Mouse (Mus musculus) kidney, embryonic 16.5 days (tissue): Measurements from ENCODE around the gene Fam155a. TPM values are rescaled to one million over a fixed set of nuclear protein-coding genes. Genes with fewer than 3 reads are reported as not detected.

Source experiments
- ATAC-seq: fragments of 200-750 bp; cut with Nextera tagmentation; 2 replicates; pipeline ENCODE4 v1.8.0; 2017; ENCODE audit warnings: moderate TSS enrichment; ENCODE audit not compliant: low FRiP score, low TSS enrichment
- H3K27ac ChIP-seq: fragments of 300-500 bp; sonication (generic); 2 replicates; pipeline ENCODE4 v1.5.1; 2014; ENCODE audit warnings: low read length
- H3K27me3 ChIP-seq: fragments of 300-500 bp; sonication (generic); 2 replicates; pipeline ENCODE4 v1.6.1; 2014; ENCODE audit warnings: low read length, control low read depth, mixed read lengths; ENCODE audit not compliant: insufficient read depth
- H3K36me3 ChIP-seq: fragments of 300-500 bp; sonication (generic); 2 replicates; pipeline ENCODE4 v1.6.1; 2014; ENCODE audit warnings: low read length, control low read depth, mixed read lengths; ENCODE audit not compliant: insufficient read depth
- H3K4me1 ChIP-seq: fragments of 300-500 bp; sonication (generic); 2 replicates; pipeline ENCODE4 v1.6.1; 2014; ENCODE audit warnings: low read length, control low read depth, mixed read lengths; ENCODE audit not compliant: insufficient read depth
- H3K4me2 ChIP-seq: fragments of 300-500 bp; sonication (generic); replicated peaks from 2 replicates; pipeline ENCODE4 v1.6.1; 2014; ENCODE audit warnings: low read depth, low read length
- H3K4me3 ChIP-seq: fragments of 300-500 bp; sonication (generic); 2 replicates; pipeline ENCODE4 v1.5.1; 2014; ENCODE audit warnings: mild to moderate bottlenecking, low read length
- H3K9ac ChIP-seq: fragments of 300-500 bp; sonication (generic); replicated peaks from 2 replicates; pipeline ENCODE4 v1.6.1; 2014; ENCODE audit warnings: low read length
- H3K9me3 ChIP-seq: fragments of 300-500 bp; sonication (generic); 2 replicates; pipeline ENCODE4 v1.6.1; 2016; ENCODE audit warnings: low read length, control low read depth
- WGBS: fragments of 180-500 bp; shearing (Covaris S2); extraction: QIAGEN DNeasy Blood & Tissue Kit; methylation state at CpG from one replicate; pipeline ENCODE4 v1.1.7; 2014; 5-methylcytosine and 5-hydroxymethylcytosine counted together
- microRNA-seq: library from miRNA; unstranded; fragments of <30 nt; microRNA quantifications from one replicate; pipeline ENCODE4, GENCODE M21; 2016
- polyA plus RNA-seq: library from polyadenylated mRNA; unstranded; fragments of >200 nt; fragmentation: Nextera tagmentation; extraction: Ambion mirVana; gene quantifications from 2 replicates; pipeline ENCODE4 v1.2.1, GENCODE M21; 2015

The Fam155a gene
- polyA plus RNA-seq, 1 experiment from 2014 or later: 0.27 TPM

- H3K4me3 ChIP-seq: no peak overlapping the region
- no peaks in the 10 kb centered on the region for H3K36me3 ChIP-seq
- peaks cover 7% of the 10 kb centered on the region for H3K4me1 ChIP-seq
- ATAC-seq: no peak
- H3K9me3 ChIP-seq: no peaks in the 10 kb centered on the region
- 20% methylated on average over 23 of the region's 23 CpGs for WGBS
- H3K27ac ChIP-seq: no peak overlapping the region
- H3K9ac ChIP-seq: no peak overlapping the region; the same call in 1 of the 2 replicates
- H3K27me3 ChIP-seq: no peaks in the 10 kb centered on the region
- H3K4me2 ChIP-seq: 0 out of 2 replicates have a peak overlapping the region, but pooled peaks have one; percentile 22
Measured at GRCm38 (mm10) chr8:9157141-9157781, 613.7 kb downstream of the Fam155a start.

Small RNAs within 50 kb of the gene (microRNA-seq; reads per million reads assigned to microRNA genes)
- not detected for gene Gm47312

Other genes starting within 250 kb of the Fam155a start
- gene Gm10217, start 93.1 kb upstream of the Fam155a start, polyA plus RNA-seq: not detected in 2 replicates
- gene Lig4, start 206.5 kb upstream of the Fam155a start, polyA plus RNA-seq: 5.0 and 5.8 TPM in 2 replicates
- 17.2 and 18.1 TPM in 2 replicates for gene Abhd13, start 206.5 kb upstream of the Fam155a start, polyA plus RNA-seq
- gene Tnfsf13b, start 235.3 kb upstream of the Fam155a start, polyA plus RNA-seq: 5.9 and 6.8 TPM in 2 replicates